Mouse (Mus musculus) spleen, adult 2 months (tissue): ENCODE results near the gene Nos1ap. TPM values are rescaled to one million over a fixed set of nuclear protein-coding genes. Genes with fewer than 3 reads are reported as not detected.

ENCODE experiments used
- DNase-seq, 2 experiments: peaks; one replicate each; pipeline versions ENCODE4 v3.0.0 to v3.0.0-alpha.2; 2012 to 2021; ENCODE audit warnings: low spot score in 2 of 2, low read depth in 1 of 2
- H3K27ac ChIP-seq: fragments of 200-500 bp; 2 replicates; pipeline ENCODE4 v1.5.1; 2012; ENCODE audit warnings: low read length, inconsistent platforms; ENCODE audit not compliant: insufficient read depth
- H3K27me3 ChIP-seq: fragments of 200-500 bp; 2 replicates; pipeline ENCODE4 v1.6.1; 2012; ENCODE audit warnings: mild to moderate bottlenecking, moderate library complexity, low read length, inconsistent platforms; ENCODE audit not compliant: control insufficient read depth, insufficient read depth
- H3K36me3 ChIP-seq: fragments of 200-500 bp; 2 replicates; pipeline ENCODE4 v1.6.1; 2012; ENCODE audit warnings: mild to moderate bottlenecking, low read length, inconsistent platforms; ENCODE audit not compliant: control insufficient read depth, insufficient read depth
- H3K4me1 ChIP-seq: fragments of 200-500 bp; 2 replicates; pipeline ENCODE4 v1.6.1; 2011; ENCODE audit warnings: inconsistent platforms; ENCODE audit not compliant: control insufficient read depth, insufficient read depth, insufficient read length
- H3K4me3 ChIP-seq: fragments of 200-500 bp; 2 replicates; pipeline ENCODE4 v1.5.1; 2011; ENCODE audit warnings: mild to moderate bottlenecking, inconsistent platforms; ENCODE audit not compliant: insufficient read depth, insufficient read length; ENCODE audit errors: extremely low read depth
- CTCF ChIP-seq: fragments of 200-500 bp; IDR thresholded peaks from 2 replicates; pipeline ENCODE4 v1.5.1; 2011; ENCODE audit warnings: mild to moderate bottlenecking, inconsistent platforms; ENCODE audit not compliant: insufficient read depth, insufficient read length, insufficient replicate concordance; ENCODE audit errors: extremely low read depth
- POLR2A ChIP-seq: fragments of 200-500 bp; IDR thresholded peaks from 2 replicates; pipeline ENCODE4 v1.6.1; 2011; ENCODE audit warnings: low read depth, low read length, inconsistent platforms
- WGBS: fragments of 180-500 bp; shearing (Covaris S2); methylation state at CpG from one replicate; pipeline ENCODE4 v1.1.7; 2018; 5-methylcytosine and 5-hydroxymethylcytosine counted together
- polyA plus RNA-seq: library from polyadenylated mRNA; depleted of rRNA; stranded (reverse); fragments of >200 nt; gene quantifications from 2 replicates; pipeline ENCODE4 v1.2.3, GENCODE M21; 2012

The Nos1ap gene
- polyA plus RNA-seq, 1 experiment, result 8.1 TPM

DNA sequence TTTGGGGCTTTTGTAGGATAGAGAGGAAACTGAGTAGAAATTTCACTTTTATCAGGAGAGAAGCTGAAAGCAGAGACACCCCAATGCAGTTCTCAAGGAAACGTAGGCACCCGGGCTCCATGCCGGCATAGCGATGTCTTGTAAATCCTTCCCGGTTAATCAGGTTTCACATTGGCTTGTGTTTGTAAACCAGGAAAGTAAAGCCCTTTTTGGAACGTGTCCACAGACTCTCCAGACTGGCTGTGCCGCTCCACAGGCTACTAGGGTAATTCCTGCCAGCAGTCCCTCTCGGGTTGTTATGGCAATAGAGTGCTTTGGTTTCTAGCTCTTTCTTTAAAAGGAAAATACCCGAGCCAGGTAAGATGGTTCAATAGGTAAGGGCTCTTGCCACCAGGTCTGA, 40.6 kb downstream of the Nos1ap start:
- Histone ChIP-seq H3K27me3 (no peaks in the 10 kb centered on the region), H3K27ac (no peak overlapping the region), H3K4me1 (no peaks in the 10 kb centered on the region), H3K36me3 (no peaks in the 10 kb centered on the region), H3K4me3 (no peak overlapping the region)
- no peak for DNase-seq
- TF ChIP-seq CTCF, result no peak
- no peak for TF ChIP-seq POLR2A
- 90% methylated on average over 9 of the region's 9 CpGs for WGBS

DNA sequence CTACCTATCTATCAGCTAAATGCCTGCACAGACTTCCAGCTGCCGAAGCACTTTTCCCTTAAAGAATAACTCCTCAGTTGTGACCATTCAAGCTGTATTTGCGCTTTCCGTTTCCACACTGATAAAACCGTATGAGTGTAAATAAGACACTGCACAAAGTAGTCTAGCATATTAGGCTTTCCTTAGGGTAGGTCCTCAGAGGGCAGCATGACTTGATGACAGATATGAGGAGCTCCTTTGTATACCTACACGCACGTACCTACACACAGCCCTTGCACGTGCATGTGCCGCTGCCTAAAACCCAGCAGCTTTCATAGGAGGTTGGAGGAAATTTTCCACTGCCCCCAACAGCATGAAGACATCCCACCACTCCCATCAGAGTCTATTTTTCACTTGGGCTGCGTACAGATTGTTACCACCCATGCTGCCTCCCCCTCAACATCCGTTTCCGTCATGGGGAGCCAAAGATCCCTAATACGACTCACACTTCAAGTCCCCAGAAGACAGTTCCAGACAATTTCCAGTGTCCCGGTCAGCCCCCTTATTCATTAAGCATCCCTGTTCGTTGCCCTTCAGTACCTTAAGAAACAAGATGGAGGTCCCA, 41.4 kb downstream of the Nos1ap start:
- Histone ChIP-seq H3K27me3 (no peaks in the 10 kb centered on the region), H3K36me3 (no peaks in the 10 kb centered on the region), H3K4me3 (no peak overlapping the region), H3K27ac (no peak overlapping the region), H3K4me1 (no peaks in the 10 kb centered on the region)
- no peak for TF ChIP-seq POLR2A
- no peak for TF ChIP-seq CTCF
- 95% methylated on average over 14 of the region's 14 CpGs for WGBS
- no peak for DNase-seq

DNA sequence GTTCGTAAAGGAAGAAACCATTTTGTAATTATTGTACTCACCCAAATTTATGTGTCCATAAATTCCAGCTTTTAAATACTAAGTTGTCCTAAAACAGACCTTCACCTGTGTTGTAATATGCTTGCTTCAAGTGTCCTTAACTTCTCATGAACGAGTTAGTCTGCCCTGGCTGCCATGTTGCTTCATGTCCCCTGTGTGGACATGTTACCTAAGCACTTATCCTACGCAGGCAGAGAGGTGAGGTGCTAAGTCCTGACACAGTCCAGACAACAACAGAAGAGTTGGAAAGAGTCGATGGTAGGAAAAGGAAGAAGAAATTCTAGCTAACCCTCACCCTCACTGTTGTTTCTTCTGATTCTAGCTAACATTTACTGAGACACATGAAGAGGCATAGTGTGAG, 43.4 kb downstream of the Nos1ap start:
- DNase-seq, result no peak
- TF ChIP-seq POLR2A (no peak), CTCF (no peak)
- 84% methylated on average over 4 of the region's 4 CpGs for WGBS
- H3K27ac ChIP-seq, result no peak overlapping the region
- H3K4me3 ChIP-seq, result no peak overlapping the region
- no peaks in the 10 kb centered on the region for H3K4me1 ChIP-seq
- H3K36me3 ChIP-seq, result no peaks in the 10 kb centered on the region
- no peaks in the 10 kb centered on the region for H3K27me3 ChIP-seq

DNA sequence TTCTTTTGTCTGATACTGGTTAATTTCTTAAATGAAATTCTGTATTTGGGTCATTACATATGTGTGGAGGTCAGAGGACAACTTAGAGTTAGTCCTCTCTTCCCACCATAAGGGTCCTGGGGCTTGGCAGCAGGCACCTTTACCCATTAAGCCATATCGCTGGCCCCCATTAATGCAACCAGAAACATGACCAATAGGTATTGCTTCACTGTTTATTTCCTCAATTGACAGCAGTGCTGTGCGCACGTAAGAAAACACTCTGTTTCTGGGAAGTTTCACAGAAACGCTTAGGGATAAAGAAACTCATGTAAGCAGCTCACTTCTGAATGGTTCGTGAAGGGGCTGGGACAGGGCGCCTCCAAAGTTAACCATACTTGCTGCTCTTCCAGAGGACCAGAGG, 44.4 kb downstream of the Nos1ap start:
- WGBS, result 83% methylated on average over 6 of the region's 6 CpGs
- Histone ChIP-seq H3K4me3 (no peak overlapping the region), H3K36me3 (no peaks in the 10 kb centered on the region), H3K4me1 (no peaks in the 10 kb centered on the region), H3K27ac (no peak overlapping the region), H3K27me3 (no peaks in the 10 kb centered on the region)
- DNase-seq, result no peak
- no peak for TF ChIP-seq POLR2A
- no peak for TF ChIP-seq CTCF

DNA sequence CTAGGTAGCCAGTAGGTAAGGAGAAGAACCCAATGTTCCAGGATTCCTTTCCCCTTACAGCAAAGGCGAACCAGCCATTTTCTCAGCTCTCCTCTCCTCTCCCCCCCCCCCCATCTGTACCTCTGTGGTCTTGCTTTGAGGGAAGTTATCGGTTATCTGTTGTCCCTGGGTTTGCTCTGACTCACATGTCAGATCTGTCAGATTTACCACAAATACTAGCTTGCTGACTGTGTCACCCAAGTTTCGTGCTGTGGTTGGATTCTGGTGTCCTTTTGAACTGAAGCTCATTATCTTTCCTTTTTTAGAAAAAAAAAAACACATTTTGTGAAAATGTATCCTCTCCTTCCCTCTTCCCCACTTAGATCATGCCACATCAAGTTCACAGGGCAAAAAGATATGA, 50.2 kb downstream of the Nos1ap start:
- no peak overlapping the region for H3K27ac ChIP-seq
- WGBS, result 25% methylated on average over 3 of the region's 3 CpGs
- no peak overlapping the region for H3K4me3 ChIP-seq
- H3K4me1 ChIP-seq, result no peaks in the 10 kb centered on the region
- no peaks in the 10 kb centered on the region for H3K27me3 ChIP-seq
- no peak for DNase-seq
- TF ChIP-seq CTCF (no peak), POLR2A (no peak)
- no peaks in the 10 kb centered on the region for H3K36me3 ChIP-seq

DNA sequence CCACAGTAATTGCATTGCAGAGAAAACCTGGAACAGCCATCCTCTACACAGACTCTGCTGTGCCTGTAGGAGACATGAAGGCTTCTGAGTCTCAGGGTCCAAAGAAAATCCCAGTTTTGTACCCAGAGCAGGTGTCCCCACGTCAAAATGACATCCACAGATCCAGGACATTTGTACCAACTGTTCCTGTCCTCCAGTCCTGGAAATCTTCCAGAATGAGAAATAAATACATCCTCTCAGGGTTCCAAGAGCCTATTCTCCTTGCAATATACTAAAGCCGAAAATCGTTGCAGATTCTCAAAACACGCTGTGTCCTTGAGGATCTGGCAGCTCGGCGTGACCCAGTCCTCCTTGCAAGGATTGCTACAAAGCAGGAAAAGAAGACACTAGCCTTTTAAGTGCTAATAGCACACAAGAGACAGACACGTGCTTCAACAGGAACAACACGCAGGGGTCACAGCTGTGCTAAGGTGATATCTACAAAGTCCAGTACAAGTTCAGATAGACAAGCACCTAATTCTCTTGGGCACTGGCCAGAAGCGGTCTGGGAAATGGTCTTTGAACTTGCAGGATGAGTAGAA, 51.1 kb downstream of the Nos1ap start:
- no peak overlapping the region for H3K4me3 ChIP-seq
- TF ChIP-seq POLR2A (no peak), CTCF (no peak)
- H3K4me1 ChIP-seq, result no peaks in the 10 kb centered on the region
- no peaks in the 10 kb centered on the region for H3K36me3 ChIP-seq
- no peak overlapping the region for H3K27ac ChIP-seq
- WGBS, result 77% methylated on average over 9 of the region's 9 CpGs
- DNase-seq, result no peak
- no peaks in the 10 kb centered on the region for H3K27me3 ChIP-seq

DNA sequence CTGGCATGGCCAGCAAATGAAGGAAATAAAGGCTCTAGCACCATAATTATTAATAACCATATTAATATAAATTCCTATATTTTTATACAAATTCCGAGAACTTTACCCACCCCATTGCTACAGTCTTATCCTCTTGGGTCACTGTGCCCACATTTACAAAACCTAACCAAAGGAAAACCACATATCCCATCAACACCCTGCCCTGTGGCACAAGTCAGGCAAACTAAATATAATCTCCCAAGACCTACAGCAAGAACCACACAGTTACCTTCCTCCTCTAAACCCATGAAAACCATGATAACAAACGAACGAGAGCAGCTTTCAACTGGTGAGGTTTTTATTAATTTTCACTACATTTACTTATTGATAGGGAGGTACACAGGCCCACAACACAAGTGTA, 53.3 kb downstream of the Nos1ap start:
- Histone ChIP-seq H3K36me3 (no peaks in the 10 kb centered on the region), H3K27ac (no peak overlapping the region), H3K4me3 (no peak overlapping the region), H3K4me1 (no peaks in the 10 kb centered on the region), H3K27me3 (no peaks in the 10 kb centered on the region)
- DNase-seq, result no peak
- TF ChIP-seq POLR2A (no peak), CTCF (no peak)
- WGBS, result 27% methylated on average over 3 of the region's 3 CpGs
